Mouse (Mus musculus): Measurements from ENCODE around the gene Kctd17. TPM values are rescaled to one million over a fixed set of nuclear protein-coding genes. Genes with fewer than 3 reads are reported as not detected.

Gene Kctd17
- polyA plus RNA-seq, 1 experiment, result 259 TPM

DNA sequence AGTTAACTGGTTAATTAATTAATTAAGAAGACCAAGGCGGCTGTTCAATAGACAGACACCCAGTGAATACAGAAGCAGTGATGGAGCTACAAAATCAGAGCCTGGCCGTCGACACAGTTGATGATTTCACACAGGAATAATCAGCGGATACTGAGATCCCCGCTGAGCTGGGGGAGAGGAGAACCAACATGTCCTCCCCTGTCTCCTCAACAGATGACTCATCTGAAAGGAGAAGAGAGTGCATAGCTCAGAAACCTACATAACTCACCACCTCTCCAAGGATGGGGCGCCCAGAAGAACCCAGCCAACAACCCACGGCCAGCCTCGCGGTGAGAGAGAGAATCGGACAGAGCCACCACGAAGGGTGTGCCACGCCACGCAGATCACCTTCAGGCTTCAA lies 8.0 kb upstream of the Kctd17 start:
- no peak for TF ChIP-seq CTCF (IDR thresholded peaks at IDR 0.05; ENCODE audit: borderline replicate concordance, extremely low read depth, insufficient read depth, insufficient read length)
- no peak for TF ChIP-seq POLR2A (IDR thresholded peaks at IDR 0.05; ENCODE audit: borderline replicate concordance, extremely low read depth, insufficient read depth, insufficient read length, poor library complexity, severe bottlenecking)
- no peak for DNase-seq (ENCODE audit: low read depth)

DNA sequence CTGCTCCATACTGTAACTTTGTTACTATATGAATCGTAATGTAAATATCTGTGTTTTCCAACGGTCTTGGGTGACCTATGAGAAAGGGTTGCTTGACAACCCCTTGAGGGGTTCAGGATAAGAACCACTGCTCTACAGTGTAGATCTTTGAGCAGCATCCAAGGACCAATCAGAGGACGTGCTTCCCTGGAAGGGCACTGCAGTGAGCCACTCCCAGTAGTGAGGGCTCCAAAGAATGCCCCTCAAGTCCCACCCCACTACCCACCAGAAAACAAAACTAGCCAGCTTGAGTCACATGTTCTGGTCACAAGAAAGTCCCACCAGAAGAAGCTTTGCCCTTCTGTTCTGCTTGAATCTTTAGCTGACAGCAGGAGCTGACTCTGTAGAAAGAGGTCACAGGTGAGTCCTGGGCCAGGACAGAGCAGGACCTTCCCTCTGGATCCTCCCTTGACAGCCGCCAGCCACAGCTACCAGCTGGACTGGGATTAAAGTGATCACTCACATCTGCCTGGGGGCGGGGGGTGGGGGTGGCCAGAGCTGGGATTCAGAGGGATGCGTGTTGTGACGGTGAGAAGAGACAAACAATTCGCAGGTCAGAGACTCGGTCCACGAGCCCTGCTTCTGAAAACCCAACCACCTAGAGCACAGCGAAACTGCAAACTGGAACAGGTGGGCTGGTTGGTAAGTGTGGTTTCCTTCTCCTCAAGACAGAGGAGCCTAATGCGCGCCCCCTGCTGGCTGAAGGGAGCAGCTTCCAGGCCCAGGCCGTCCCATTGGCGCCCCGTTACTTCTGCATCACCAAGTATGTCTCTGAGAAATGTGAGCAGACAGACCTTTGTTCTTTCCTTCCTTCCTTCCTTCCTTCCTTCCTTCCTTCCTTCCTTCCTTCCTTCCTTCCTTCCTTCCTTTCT lies 6.1 kb upstream of the Kctd17 start:
- DNase-seq (ENCODE audit: low read depth), result peak; percentile 91
- no peak for TF ChIP-seq POLR2A (IDR thresholded peaks at IDR 0.05; ENCODE audit: borderline replicate concordance, extremely low read depth, insufficient read depth, insufficient read length, poor library complexity, severe bottlenecking)
- peak; percentile 98 for TF ChIP-seq CTCF (IDR thresholded peaks at IDR 0.05; ENCODE audit: borderline replicate concordance, extremely low read depth, insufficient read depth, insufficient read length)

GRCm38 (mm10) chr15:78424507-78424906 lies 3.9 kb upstream of the Kctd17 start:
- no peak for TF ChIP-seq POLR2A (IDR thresholded peaks at IDR 0.05; ENCODE audit: borderline replicate concordance, extremely low read depth, insufficient read depth, insufficient read length, poor library complexity, severe bottlenecking)
- no peak for TF ChIP-seq CTCF (IDR thresholded peaks at IDR 0.05; ENCODE audit: borderline replicate concordance, extremely low read depth, insufficient read depth, insufficient read length)
- DNase-seq (ENCODE audit: low read depth), result no peak

GRCm38 (mm10) chr15:78425230-78425629 lies 3.1 kb upstream of the Kctd17 start:
- TF ChIP-seq CTCF (IDR thresholded peaks at IDR 0.05; ENCODE audit: borderline replicate concordance, extremely low read depth, insufficient read depth, insufficient read length) (no peak), POLR2A (IDR thresholded peaks at IDR 0.05; ENCODE audit: borderline replicate concordance, extremely low read depth, insufficient read depth, insufficient read length, poor library complexity, severe bottlenecking) (no peak)
- DNase-seq (ENCODE audit: low read depth), result no peak

- DNase-seq (ENCODE audit: low read depth), result no peak
- no peak for TF ChIP-seq CTCF (IDR thresholded peaks at IDR 0.05; ENCODE audit: borderline replicate concordance, extremely low read depth, insufficient read depth, insufficient read length)
- TF ChIP-seq POLR2A (IDR thresholded peaks at IDR 0.05; ENCODE audit: borderline replicate concordance, extremely low read depth, insufficient read depth, insufficient read length, poor library complexity, severe bottlenecking), result no peak
These were observed 735 bp downstream of the Kctd17 start for GRCm38 (mm10) chr15:78429139-78429459.

DNA sequence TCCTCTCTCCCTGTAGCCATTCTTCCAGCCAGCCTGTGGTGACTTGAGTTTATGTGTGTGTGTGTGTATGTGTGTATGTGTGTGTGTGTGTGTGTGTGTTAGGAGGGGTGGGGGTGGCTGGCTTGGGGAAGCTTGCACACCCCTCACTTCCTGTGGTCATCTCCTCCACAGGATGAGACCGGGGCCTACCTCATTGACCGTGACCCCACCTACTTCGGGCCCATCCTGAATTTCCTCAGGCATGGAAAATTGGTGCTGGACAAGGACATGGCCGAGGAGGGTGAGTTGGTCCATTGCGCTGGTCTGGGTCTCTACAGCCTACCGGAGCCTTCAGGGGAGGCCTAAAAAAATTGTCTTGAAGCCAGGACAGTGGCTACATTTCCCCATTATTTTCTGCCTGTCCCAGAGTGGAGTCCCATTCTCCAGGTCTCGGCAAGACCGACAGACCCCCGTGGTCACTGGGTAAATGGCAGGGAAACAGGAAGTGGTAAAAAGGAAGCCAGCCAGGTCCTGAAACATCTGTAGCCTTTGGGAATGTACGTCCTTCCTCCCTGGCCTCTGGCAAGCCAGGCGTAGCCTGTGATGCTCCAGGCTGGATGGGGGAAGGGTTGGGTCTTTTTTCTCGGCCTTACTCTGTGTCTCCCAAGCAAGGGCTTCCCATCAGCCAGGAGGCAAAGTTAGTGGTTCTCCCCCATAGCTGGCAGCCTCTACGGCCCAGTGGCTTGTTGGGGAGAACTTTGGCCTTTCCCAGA lies 1.7 kb downstream of the Kctd17 start:
- no peak for DNase-seq (ENCODE audit: low read depth)

GRCm38 (mm10) chr15:78430874-78431273 lies 2.5 kb downstream of the Kctd17 start:
- no peak for TF ChIP-seq POLR2A (IDR thresholded peaks at IDR 0.05; ENCODE audit: borderline replicate concordance, extremely low read depth, insufficient read depth, insufficient read length, poor library complexity, severe bottlenecking)
- no peak for TF ChIP-seq CTCF (IDR thresholded peaks at IDR 0.05; ENCODE audit: borderline replicate concordance, extremely low read depth, insufficient read depth, insufficient read length)
- DNase-seq (ENCODE audit: low read depth), result no peak

More for the DNA sequence above, 1.7 kb downstream of the Kctd17 start:
- TF ChIP-seq CTCF (IDR thresholded peaks at IDR 0.05; ENCODE audit: borderline replicate concordance, extremely low read depth, insufficient read depth, insufficient read length) (no peak), POLR2A (IDR thresholded peaks at IDR 0.05; ENCODE audit: borderline replicate concordance, extremely low read depth, insufficient read depth, insufficient read length, poor library complexity, severe bottlenecking) (no peak)

DNA sequence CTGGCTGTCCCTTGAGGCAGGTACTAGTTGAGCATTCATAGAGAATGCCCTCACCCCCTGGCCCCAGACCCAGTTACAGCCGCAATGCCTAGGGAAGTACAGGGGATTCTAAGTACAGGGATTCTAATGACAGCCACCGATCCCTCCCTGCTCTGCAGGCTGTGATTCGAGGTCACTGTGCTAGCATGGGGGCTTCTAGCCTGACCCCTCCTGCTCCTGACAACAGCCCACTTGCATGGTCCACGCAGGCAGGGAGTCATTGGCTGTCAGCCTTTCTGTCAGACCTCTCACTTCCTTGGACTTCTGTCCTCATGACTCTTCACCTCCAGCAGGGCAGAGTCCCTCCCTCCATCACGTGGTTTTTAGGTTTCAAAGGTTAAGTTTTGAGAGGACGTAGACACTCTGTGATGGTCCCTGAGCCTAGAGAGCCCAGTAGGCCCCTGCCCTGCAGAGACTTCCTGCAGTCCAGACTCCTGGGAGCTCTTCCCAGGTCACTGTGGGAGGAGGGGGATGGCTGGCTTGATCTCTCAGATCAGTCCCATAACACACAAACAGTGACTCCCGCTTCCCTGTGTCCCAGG lies 3.3 kb downstream of the Kctd17 start:
- TF ChIP-seq POLR2A (IDR thresholded peaks at IDR 0.05; ENCODE audit: borderline replicate concordance, extremely low read depth, insufficient read depth, insufficient read length, poor library complexity, severe bottlenecking) (no peak), CTCF (IDR thresholded peaks at IDR 0.05; ENCODE audit: borderline replicate concordance, extremely low read depth, insufficient read depth, insufficient read length) (no peak)
- DNase-seq (ENCODE audit: low read depth), result no peak

GRCm38 (mm10) chr15:78434896-78435520 lies 6.6 kb downstream of the Kctd17 start:
- TF ChIP-seq CTCF (IDR thresholded peaks at IDR 0.05; ENCODE audit: borderline replicate concordance, extremely low read depth, insufficient read depth, insufficient read length) (peak; percentile 71; the same call in 1 of the 2 replicates), POLR2A (IDR thresholded peaks at IDR 0.05; ENCODE audit: borderline replicate concordance, extremely low read depth, insufficient read depth, insufficient read length, poor library complexity, severe bottlenecking) (no peak)
- peak; percentile 63 for DNase-seq (ENCODE audit: low read depth)

GRCm38 (mm10) chr15:78435681-78436080 lies 7.3 kb downstream of the Kctd17 start:
- TF ChIP-seq POLR2A (IDR thresholded peaks at IDR 0.05; ENCODE audit: borderline replicate concordance, extremely low read depth, insufficient read depth, insufficient read length, poor library complexity, severe bottlenecking) (no peak), CTCF (IDR thresholded peaks at IDR 0.05; ENCODE audit: borderline replicate concordance, extremely low read depth, insufficient read depth, insufficient read length) (no peak)

More at GRCm38 (mm10) chr15:78435681-78436080, 7.3 kb downstream of the Kctd17 start:
- DNase-seq (ENCODE audit: low read depth), result no peak
